Mouse (Mus musculus): Measurements from ENCODE around the gene Prr36.

DNA sequence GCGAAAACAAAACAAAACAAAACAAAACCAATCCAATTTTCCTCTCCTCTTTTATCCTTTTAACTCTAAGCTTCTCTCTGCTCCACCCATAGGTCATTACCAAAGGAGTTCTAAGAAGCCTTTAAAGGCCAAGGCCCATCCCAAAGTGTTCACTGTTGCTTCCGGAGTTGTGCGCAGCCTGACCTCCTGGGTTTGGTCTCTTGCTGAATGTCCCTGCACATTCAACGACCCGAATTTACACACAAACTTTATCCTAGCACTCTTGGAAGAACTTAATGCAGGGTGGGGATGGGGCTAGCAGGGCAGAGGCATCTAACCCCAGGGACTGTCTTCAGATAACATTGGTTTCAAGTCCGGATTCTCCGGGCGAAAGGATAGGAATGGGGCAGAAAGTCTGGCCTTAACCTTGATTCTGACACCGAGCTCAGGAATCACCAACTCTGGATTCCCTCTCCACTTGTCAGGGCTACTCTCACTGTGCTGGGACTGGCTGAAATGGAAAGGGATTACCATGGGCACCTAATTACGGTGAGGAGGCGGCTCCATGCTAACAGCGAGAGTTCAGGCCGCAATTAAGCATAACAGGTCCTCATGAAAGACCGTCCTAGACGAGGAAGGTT, 20.7 kb upstream of the Prr36 start:
- no peak for TF ChIP-seq MAFK (IDR thresholded peaks at IDR 0.05; ENCODE audit: borderline replicate concordance, low read depth, low read length)
- TF ChIP-seq POLR2A (IDR thresholded peaks at IDR 0.05; ENCODE audit: control insufficient read depth in 1 of 2, insufficient read depth in 1 of 2, low read depth in 1 of 2, low read length in 2 of 2, poor library complexity in 1 of 2), result peak in 1 of 2 experiments; percentile 12; a peak in 1 of 4 replicates
- TF ChIP-seq E2F4 (IDR thresholded peaks at IDR 0.05; ENCODE audit: borderline replicate concordance, low read depth, low read length), result no peak
- TF ChIP-seq GATA1 (IDR thresholded peaks at IDR 0.05; ENCODE audit: low read depth, low read length), result no peak
- TF ChIP-seq CHD2 (IDR thresholded peaks at IDR 0.05; ENCODE audit: low read length), result no peak
- TF ChIP-seq ZMIZ1 (IDR thresholded peaks at IDR 0.05; ENCODE audit: low read depth, low read length), result peak; percentile 11; the same call in 1 of the 2 replicates
- no peak for TF ChIP-seq CTCF (IDR thresholded peaks at IDR 0.05 in 2 of 3, conservative IDR thresholded peaks at IDR 0.05 in 1 of 3; ENCODE audit: control insufficient read depth in 1 of 3, insufficient read depth in 1 of 3, low read depth in 2 of 3, low read length in 3 of 3, poor library complexity in 1 of 3, severe bottlenecking in 1 of 3)
- TF ChIP-seq MAX (IDR thresholded peaks at IDR 0.05; ENCODE audit: low read length), result no peak
- TF ChIP-seq USF2 (IDR thresholded peaks at IDR 0.05; ENCODE audit: borderline replicate concordance in 1 of 2, insufficient read depth in 1 of 2, low read depth in 1 of 2, low read length in 2 of 2), result no peak
- no peak for TF ChIP-seq MAZ (IDR thresholded peaks at IDR 0.05; ENCODE audit: low read depth, low read length)

Measured in MEL (cell line).